Mouse (Mus musculus): ENCODE results near the gene Ppwd1. TPM values are rescaled to one million over a fixed set of nuclear protein-coding genes. Genes with fewer than 3 reads are reported as not detected.
"Not testable (repeated sequence)": the region's sequence is repeated elsewhere in the genome, so short reads cannot be mapped to it uniquely, and the experiment has no call there.

The Ppwd1 gene
- 8.3 and 8.4 TPM in 2 replicates for polyA plus RNA-seq (2015; fragmentation: Nextera tagmentation; extraction: Ambion mirVana)

GRCm38 (mm10) chr13:104228384-104229066 lies at the start of gene Ppwd1, which contains the start of gene Cenpk:
Gene Ppwd1, minus strand, starts transcription at chr13:104228843.
Gene Cenpk, plus strand, starts transcription at chr13:104228611.
- H3K36me3 ChIP-seq (ENCODE audit: control insufficient read depth, insufficient read depth), result peaks cover 4% of the 10 kb centered on the region; the same call in 1 of the 2 replicates
- peaks cover 12% of the 10 kb centered on the region for H3K4me1 ChIP-seq (ENCODE audit: control insufficient read depth, insufficient read depth, low read length)
- peak within 1 kb of the TSS; percentile 91 for H3K27ac ChIP-seq (ENCODE audit: low read length)
- no peaks in the 10 kb centered on the region for H3K9me3 ChIP-seq (replicated peaks; ENCODE audit: control insufficient read depth, low read length)
- WGBS, result under 1% methylated on average over 55 of the region's 55 CpGs
- peak; percentile 98 for ATAC-seq (replicated peaks; ENCODE audit: extremely low read depth, insufficient read depth, low FRiP score)
- peak within 1 kb of the TSS; percentile 87 for H3K4me2 ChIP-seq (ENCODE audit: low read depth, low read length)
- peak within 1 kb of the TSS; percentile 91 for H3K4me3 ChIP-seq (ENCODE audit: low read length)
- no peaks in the 10 kb centered on the region for H3K27me3 ChIP-seq (ENCODE audit: control insufficient read depth, insufficient read depth, low read length)
- peak within 1 kb of the TSS; percentile 87 for H3K9ac ChIP-seq (ENCODE audit: low read length)

- WGBS, result 87% methylated on average over 3 of the region's 3 CpGs
- no peak for ATAC-seq (replicated peaks; ENCODE audit: extremely low read depth, insufficient read depth, low FRiP score)
Observed at GRCm38 (mm10) chr13:104258997-104259396, 30.4 kb upstream of the Ppwd1 start.

GRCm38 (mm10) chr13:104229181-104229580 lies 538 bp upstream of the Ppwd1 start:
- H3K27ac ChIP-seq (ENCODE audit: low read length), result peak overlapping the region; percentile 59
- H3K27me3 ChIP-seq (ENCODE audit: control insufficient read depth, insufficient read depth, low read length), result no peaks in the 10 kb centered on the region
- WGBS, result 6% methylated on average over 15 of the region's 15 CpGs
- H3K4me1 ChIP-seq (ENCODE audit: control insufficient read depth, insufficient read depth, low read length), result peaks cover 12% of the 10 kb centered on the region
- H3K4me3 ChIP-seq (ENCODE audit: low read length), result peak overlapping the region; percentile 91
- peak overlapping the region; percentile 78 for H3K9ac ChIP-seq (ENCODE audit: low read length)
- no peak for ATAC-seq (replicated peaks; ENCODE audit: extremely low read depth, insufficient read depth, low FRiP score)
- H3K36me3 ChIP-seq (ENCODE audit: control insufficient read depth, insufficient read depth), result peaks cover 4% of the 10 kb centered on the region; the same call in 1 of the 2 replicates
- peak overlapping the region; percentile 76 for H3K4me2 ChIP-seq (ENCODE audit: low read depth, low read length)
- H3K9me3 ChIP-seq (replicated peaks; ENCODE audit: control insufficient read depth, low read length), result no peaks in the 10 kb centered on the region

More at GRCm38 (mm10) chr13:104258997-104259396, 30.4 kb upstream of the Ppwd1 start:
- H3K4me3 ChIP-seq (ENCODE audit: low read length), result no peak overlapping the region
- no peaks in the 10 kb centered on the region for H3K4me1 ChIP-seq (ENCODE audit: control insufficient read depth, insufficient read depth, low read length)
- no peak overlapping the region for H3K9ac ChIP-seq (ENCODE audit: low read length)
- H3K27me3 ChIP-seq (ENCODE audit: control insufficient read depth, insufficient read depth, low read length), result no peaks in the 10 kb centered on the region
- no peaks in the 10 kb centered on the region for H3K36me3 ChIP-seq (ENCODE audit: control insufficient read depth, insufficient read depth)
- H3K9me3 ChIP-seq (replicated peaks; ENCODE audit: control insufficient read depth, low read length), result no peaks in the 10 kb centered on the region
- no peak overlapping the region for H3K27ac ChIP-seq (ENCODE audit: low read length)
- H3K4me2 ChIP-seq (ENCODE audit: low read depth, low read length), result no peak overlapping the region

- 31% methylated on average over 3 of the region's 3 CpGs for WGBS
- peaks cover 12% of the 10 kb centered on the region for H3K4me1 ChIP-seq (ENCODE audit: control insufficient read depth, insufficient read depth, low read length)
- peaks cover 6% of the 10 kb centered on the region; the same call in 1 of the 2 replicates for H3K36me3 ChIP-seq (ENCODE audit: control insufficient read depth, insufficient read depth)
- no peak overlapping the region for H3K27ac ChIP-seq (ENCODE audit: low read length)
- H3K27me3 ChIP-seq (ENCODE audit: control insufficient read depth, insufficient read depth, low read length), result no peaks in the 10 kb centered on the region
- peak overlapping the region; percentile 87 for H3K4me2 ChIP-seq (ENCODE audit: low read depth, low read length)
- H3K9ac ChIP-seq (ENCODE audit: low read length), result peak overlapping the region; percentile 87
- peak overlapping the region; percentile 91 for H3K4me3 ChIP-seq (ENCODE audit: low read length)
- no peaks in the 10 kb centered on the region for H3K9me3 ChIP-seq (replicated peaks; ENCODE audit: control insufficient read depth, low read length)
- no peak for ATAC-seq (replicated peaks; ENCODE audit: extremely low read depth, insufficient read depth, low FRiP score)
Observed at GRCm38 (mm10) chr13:104227478-104227877, 1.2 kb downstream of the Ppwd1 start.

GRCm38 (mm10) chr13:104204313-104204712 lies 24.3 kb downstream of the Ppwd1 start:
- no peak overlapping the region for H3K9ac ChIP-seq (ENCODE audit: low read length)
- 51% methylated on average over 1 of the region's 1 CpGs for whole genome bisulfite sequencing
- no peaks in the 10 kb centered on the region for H3K9me3 ChIP-seq (replicated peaks; ENCODE audit: control insufficient read depth, low read length)
- H3K36me3 ChIP-seq (ENCODE audit: control insufficient read depth, insufficient read depth), result peaks cover 23% of the 10 kb centered on the region
- no peak overlapping the region for H3K27ac ChIP-seq (ENCODE audit: low read length)
- ATAC-seq (replicated peaks; ENCODE audit: extremely low read depth, insufficient read depth, low FRiP score), result no peak
- no peak overlapping the region for H3K4me3 ChIP-seq (ENCODE audit: low read length)
- no peaks in the 10 kb centered on the region for H3K27me3 ChIP-seq (ENCODE audit: control insufficient read depth, insufficient read depth, low read length)
- H3K4me2 ChIP-seq (ENCODE audit: low read depth, low read length), result no peak overlapping the region
- H3K4me1 ChIP-seq (ENCODE audit: control insufficient read depth, insufficient read depth, low read length), result no peaks in the 10 kb centered on the region

GRCm38 (mm10) chr13:104195891-104196290 lies 32.8 kb downstream of the Ppwd1 start:
- not testable (repeated sequence) for ATAC-seq (replicated peaks; ENCODE audit: extremely low read depth, insufficient read depth, low FRiP score); H3K27ac ChIP-seq (ENCODE audit: low read length); H3K27me3 ChIP-seq (ENCODE audit: control insufficient read depth, insufficient read depth, low read length); H3K4me3 ChIP-seq (ENCODE audit: low read length); H3K9me3 ChIP-seq (replicated peaks; ENCODE audit: control insufficient read depth, low read length); H3K4me1 ChIP-seq (ENCODE audit: control insufficient read depth, insufficient read depth, low read length); H3K9ac ChIP-seq (ENCODE audit: low read length); H3K4me2 ChIP-seq (ENCODE audit: low read depth, low read length)
- H3K36me3 ChIP-seq (ENCODE audit: control insufficient read depth, insufficient read depth), result peaks cover 18% of the 10 kb centered on the region

GRCm38 (mm10) chr13:104187357-104187756 lies 41.3 kb downstream of the Ppwd1 start:
- H3K4me1 ChIP-seq (ENCODE audit: control insufficient read depth, insufficient read depth, low read length), result 0 out of 2 replicates have a peak, but pooled peaks cover 2% of the 10 kb centered on the region
- H3K27me3 ChIP-seq (ENCODE audit: control insufficient read depth, insufficient read depth, low read length), result no peaks in the 10 kb centered on the region
- H3K9ac ChIP-seq (ENCODE audit: low read length), result no peak overlapping the region
- WGBS, result 61% methylated on average over 4 of the region's 4 CpGs
- no peak overlapping the region for H3K4me2 ChIP-seq (ENCODE audit: low read depth, low read length)
- H3K4me3 ChIP-seq (ENCODE audit: low read length), result no peak overlapping the region
- H3K27ac ChIP-seq (ENCODE audit: low read length), result no peak overlapping the region
- no peaks in the 10 kb centered on the region for H3K9me3 ChIP-seq (replicated peaks; ENCODE audit: control insufficient read depth, low read length)
- ATAC-seq (replicated peaks; ENCODE audit: extremely low read depth, insufficient read depth, low FRiP score), result no peak
- H3K36me3 ChIP-seq (ENCODE audit: control insufficient read depth, insufficient read depth), result peaks cover 23% of the 10 kb centered on the region

- H3K27me3 ChIP-seq (ENCODE audit: control insufficient read depth, insufficient read depth, low read length), result no peaks in the 10 kb centered on the region
- peak overlapping the region; percentile 98 for H3K4me3 ChIP-seq (ENCODE audit: low read length)
- WGBS, result 7% methylated on average over 13 of the region's 13 CpGs
- ATAC-seq (replicated peaks; ENCODE audit: extremely low read depth, insufficient read depth, low FRiP score), result no peak
- H3K9me3 ChIP-seq (replicated peaks; ENCODE audit: control insufficient read depth, low read length), result no peaks in the 10 kb centered on the region
- peak overlapping the region; percentile 92 for H3K9ac ChIP-seq (ENCODE audit: low read length)
- H3K4me1 ChIP-seq (ENCODE audit: control insufficient read depth, insufficient read depth, low read length), result peaks cover 9% of the 10 kb centered on the region
- peaks cover 12% of the 10 kb centered on the region; the same call in 1 of the 2 replicates for H3K36me3 ChIP-seq (ENCODE audit: control insufficient read depth, insufficient read depth)
- peak overlapping the region; percentile 84; the same call in 1 of the 2 replicates for H3K27ac ChIP-seq (ENCODE audit: low read length)
- H3K4me2 ChIP-seq (ENCODE audit: low read depth, low read length), result peak overlapping the region; percentile 71
Observed at GRCm38 (mm10) chr13:104179176-104179888, 49.3 kb downstream of the Ppwd1 start.

GRCm38 (mm10) chr13:104178650-104179121 lies 50.0 kb downstream of the Ppwd1 start, which contains the start of gene Trim23:
Gene Trim23, plus strand, starts transcription at chr13:104178797.
- Histone ChIP-seq H3K36me3 (ENCODE audit: control insufficient read depth, insufficient read depth) (peaks cover 11% of the 10 kb centered on the region; the same call in 1 of the 2 replicates), H3K4me1 (ENCODE audit: control insufficient read depth, insufficient read depth, low read length) (peaks cover 9% of the 10 kb centered on the region), H3K9ac (ENCODE audit: low read length) (peak within 1 kb of the TSS; percentile 92), H3K4me2 (ENCODE audit: low read depth, low read length) (peak within 1 kb of the TSS; percentile 85), H3K27ac (ENCODE audit: low read length) (peak within 1 kb of the TSS; percentile 89), H3K27me3 (ENCODE audit: control insufficient read depth, insufficient read depth, low read length) (no peaks in the 10 kb centered on the region), H3K9me3 (replicated peaks; ENCODE audit: control insufficient read depth, low read length) (no peaks in the 10 kb centered on the region), H3K4me3 (ENCODE audit: low read length) (peak within 1 kb of the TSS; percentile 98)
- WGBS, result under 1% methylated on average over 38 of the region's 38 CpGs
- peak; percentile 99 for ATAC-seq (replicated peaks; ENCODE audit: extremely low read depth, insufficient read depth, low FRiP score)

Data from heart, embryonic 16.5 days (tissue).